Comparison of ENCODE assay signal across 14 mouse cellular contexts in genomic region chr17:47450880-47451565, GRCm38 (mm10). TPM values are rescaled to one million over a fixed set of nuclear protein-coding genes. Genes with fewer than 3 reads are reported as not detected.
DNase-seq lines count a peak whose midpoint lies in the region; ATAC-seq lines count a peak whose summit lies in the region.
"Had no signal": no experiment of that assay in that cellular context is flagged by ENCODE, and none has a peak within 500 bp of the region (broad histone marks: within the 10 kb centered on the region; RNA-seq: fewer than 3 reads in every experiment).

No protein-coding gene starts in this region.

- H3K4me3 ChIP-seq in heart, embryonic 16.5 days (ENCODE audit: low read length) = no peak overlapping the region
- no peak overlapping the region for H3K4me3 ChIP-seq in embryonic facial prominence, embryonic 13.5 days
- H3K4me3 ChIP-seq: liver, embryonic 13.5 days; myocyte had no signal

- ATAC-seq in heart, embryonic 16.5 days (replicated peaks; ENCODE audit: extremely low read depth, insufficient read depth, low FRiP score) = no peak
- no peak for ATAC-seq in embryonic facial prominence, embryonic 13.5 days (ENCODE audit: insufficient number of reproducible peaks, insufficient read depth, low FRiP score, low TSS enrichment, low read depth)
- ATAC-seq: forebrain, embryonic 16.5 days had no signal

- H3K4me1 ChIP-seq in heart, embryonic 16.5 days (ENCODE audit: control insufficient read depth, insufficient read depth, low read length) = peaks cover 70% of the 10 kb centered on the region
- peaks cover 39% of the 10 kb centered on the region for H3K4me1 ChIP-seq in embryonic facial prominence, embryonic 13.5 days

- H3K27ac ChIP-seq in heart, embryonic 16.5 days (ENCODE audit: low read length) = peak overlapping the region; percentile 87
- no peak overlapping the region; the same call in 1 of the 2 replicates for H3K27ac ChIP-seq in embryonic facial prominence, embryonic 13.5 days
- H3K27ac ChIP-seq: liver, embryonic 13.5 days had no signal

- H3K9me3 ChIP-seq in heart, embryonic 16.5 days (replicated peaks; ENCODE audit: control insufficient read depth, low read length) = no peaks in the 10 kb centered on the region
- H3K9me3 ChIP-seq in embryonic facial prominence, embryonic 13.5 days = no peaks in the 10 kb centered on the region
- H3K9me3 ChIP-seq: liver, embryonic 13.5 days had no signal

- H3K36me3 ChIP-seq in heart, embryonic 16.5 days (ENCODE audit: control insufficient read depth, insufficient read depth) = no peaks in the 10 kb centered on the region
- H3K36me3 ChIP-seq in embryonic facial prominence, embryonic 13.5 days = no peaks in the 10 kb centered on the region
- H3K36me3 ChIP-seq: liver, embryonic 13.5 days had no signal

- H3K9ac ChIP-seq in heart, embryonic 16.5 days (ENCODE audit: low read length) = 0 out of 2 replicates have a peak overlapping the region, but pooled peaks have one; percentile 28
- H3K9ac ChIP-seq in embryonic facial prominence, embryonic 13.5 days = 0 out of 2 replicates have a peak overlapping the region, but pooled peaks have one; percentile 22
- H3K9ac ChIP-seq: liver, embryonic 13.5 days had no signal

- H3K4me2 ChIP-seq in heart, embryonic 16.5 days (ENCODE audit: low read depth, low read length) = no peak overlapping the region
- H3K4me2 ChIP-seq in embryonic facial prominence, embryonic 13.5 days = no peak overlapping the region
- H3K4me2 ChIP-seq: liver, embryonic 13.5 days had no signal

- 60% methylated on average over 12 of the region's 12 CpGs for WGBS in heart, embryonic 16.5 days
- 63% methylated on average over 12 of the region's 12 CpGs for WGBS in embryonic facial prominence, embryonic 13.5 days

- H3K27me3 ChIP-seq in heart, embryonic 16.5 days (ENCODE audit: control insufficient read depth, insufficient read depth, low read length) = no peaks in the 10 kb centered on the region
- no peaks in the 10 kb centered on the region for H3K27me3 ChIP-seq in embryonic facial prominence, embryonic 13.5 days
- H3K27me3 ChIP-seq: liver, embryonic 13.5 days had no signal

- no peak for DNase-seq in heart, adult 9 months (ENCODE audit: low spot score in 2 of 2)
- DNase-seq in kidney, postnatal 14 days = peak; percentile 71
- DNase-seq in lung, postnatal 4 days = peak; percentile 62 to 77
- DNase-seq in thymus, postnatal 0 days (ENCODE audit: low spot score) = no peak
- DNase-seq in thymus, postnatal 36 days = no peak
- no peak for DNase-seq in layer of hippocampus, postnatal 25 days (ENCODE audit: extremely low spot score in 1 of 2, low spot score in 1 of 2)
- DNase-seq: liver, embryonic 13.5 days; retina, postnatal 1 day; thymus, postnatal 14 days had no signal

RNA-seq across cellular contexts. Expression of gene 1700001C19Rik, which starts 13.8 kb away (rescaled TPM):
- polyA plus RNA-seq in heart, embryonic 16.5 days (2015; fragmentation: Nextera tagmentation; extraction: Ambion mirVana) = 0.57 and 0.64 TPM in 2 replicates
- 0.25 TPM in 1 of 2 replicates, not detected in the other for polyA plus RNA-seq in embryonic facial prominence, embryonic 13.5 days (2015; fragmentation: Nextera tagmentation; extraction: Ambion mirVana)
- 0.99 and 1.4 TPM in 2 replicates for polyA plus RNA-seq in thymus, postnatal 0 days (2015; fragmentation: Nextera tagmentation; extraction: Ambion mirVana)
- total RNA-seq in layer of hippocampus, postnatal 25 days (2021) = not detected
- total RNA-seq: common myeloid progenitor, adult 5-6 weeks had no signal
- polyA plus RNA-seq: myocyte had no signal

RNA-seq across cellular contexts. Expression of gene AI661453, which starts 14.6 kb away (rescaled TPM):
- 0.77 and 0.92 TPM in 2 replicates for polyA plus RNA-seq in heart, embryonic 16.5 days (2015; fragmentation: Nextera tagmentation; extraction: Ambion mirVana)
- polyA plus RNA-seq in embryonic facial prominence, embryonic 13.5 days (2015; fragmentation: Nextera tagmentation; extraction: Ambion mirVana) = 1.7 and 2.0 TPM in 2 replicates
- polyA plus RNA-seq in thymus, postnatal 0 days (2015; fragmentation: Nextera tagmentation; extraction: Ambion mirVana) = 0.46 and 0.53 TPM in 2 replicates
- under 1 TPM; 0.19 to 0.52 TPM for total RNA-seq in layer of hippocampus, postnatal 25 days (2021)

RNA-seq across cellular contexts. Expression of gene Guca1a, which starts 50.6 kb away (rescaled TPM):
- polyA plus RNA-seq in heart, embryonic 16.5 days (2015; fragmentation: Nextera tagmentation; extraction: Ambion mirVana) = 1.2 and 2.1 TPM in 2 replicates
- polyA plus RNA-seq in embryonic facial prominence, embryonic 13.5 days (2015; fragmentation: Nextera tagmentation; extraction: Ambion mirVana) = 1.9 and 2.0 TPM in 2 replicates
- 0.84 and 1.3 TPM in 2 replicates for polyA plus RNA-seq in thymus, postnatal 0 days (2015; fragmentation: Nextera tagmentation; extraction: Ambion mirVana)
- under 1 TPM in 1 of 2 experiments, not detected in 1; 0.42 TPM for total RNA-seq in layer of hippocampus, postnatal 25 days (2021)
- polyA plus RNA-seq: forebrain, embryonic 16.5 days had no signal

RNA-seq across cellular contexts. Expression of gene Taf8, which starts 51.1 kb away (rescaled TPM):
- 20.3 and 20.8 TPM in 2 replicates for polyA plus RNA-seq in heart, embryonic 16.5 days (2015; fragmentation: Nextera tagmentation; extraction: Ambion mirVana)
- polyA plus RNA-seq in embryonic facial prominence, embryonic 13.5 days (2015; fragmentation: Nextera tagmentation; extraction: Ambion mirVana) = 34.1 and 38.1 TPM in 2 replicates
- polyA plus RNA-seq in thymus, postnatal 0 days (2015; fragmentation: Nextera tagmentation; extraction: Ambion mirVana) = 28.0 and 30.8 TPM in 2 replicates
- total RNA-seq in layer of hippocampus, postnatal 25 days (2021) = 10 to 100 TPM; 15.9 to 19.1 TPM

RNA-seq across cellular contexts. Expression of gene Ccnd3, which starts 53.8 kb away (rescaled TPM):
- 412 and 420 TPM in 2 replicates for polyA plus RNA-seq in heart, embryonic 16.5 days (2015; fragmentation: Nextera tagmentation; extraction: Ambion mirVana)
- polyA plus RNA-seq in embryonic facial prominence, embryonic 13.5 days (2015; fragmentation: Nextera tagmentation; extraction: Ambion mirVana) = 359 and 377 TPM in 2 replicates
- polyA plus RNA-seq in thymus, postnatal 0 days (2015; fragmentation: Nextera tagmentation; extraction: Ambion mirVana) = 1,113 and 1,146 TPM in 2 replicates
- 10 to 100 TPM; 30.2 to 39.9 TPM for total RNA-seq in layer of hippocampus, postnatal 25 days (2021)

Comparison
In these comparisons a context has a peak if more than half of its experiments do, and no peak if none do; other contexts are left out.
1. DNase-seq: peak in kidney, postnatal 14 days (single experiment) and lung, postnatal 4 days (2 of 2); none in heart, adult 9 months (0 of 2), thymus, postnatal 0 days (single experiment), thymus, postnatal 36 days (0 of 2) and layer of hippocampus, postnatal 25 days (0 of 2).